Mouse (Mus musculus) stomach, embryonic 14.5 days (tissue): Measurements from ENCODE around the gene Osgepl1. TPM values are rescaled to one million over a fixed set of nuclear protein-coding genes. Genes with fewer than 3 reads are reported as not detected.
"Not testable (repeated sequence)": the region's sequence is repeated elsewhere in the genome, so short reads cannot be mapped to it uniquely, and the experiment has no call there.

Experiments used
- ATAC-seq: fragments of 200-750 bp; cut with Nextera tagmentation; 2 replicates; pipeline ENCODE4 v1.8.0; 2017; ENCODE audit warnings: low read depth, moderate TSS enrichment; ENCODE audit not compliant: insufficient number of reproducible peaks, insufficient read depth, low FRiP score
- H3K27ac ChIP-seq: fragments of 300-500 bp; sonication (generic); 2 replicates; pipeline ENCODE4 v1.5.1; 2014; ENCODE audit warnings: mild to moderate bottlenecking, low read length, moderate library complexity, mixed read lengths
- H3K27me3 ChIP-seq: fragments of 300-500 bp; sonication (generic); 2 replicates; pipeline ENCODE4 v1.6.1; 2014; ENCODE audit warnings: low read length, control low read depth, mixed read lengths; ENCODE audit not compliant: control insufficient read depth, insufficient read depth
- H3K36me3 ChIP-seq: fragments of 300-500 bp; sonication (generic); 2 replicates; pipeline ENCODE4 v1.6.1; 2014; ENCODE audit warnings: mild to moderate bottlenecking, control low read depth, low read length, moderate library complexity, mixed read lengths; ENCODE audit not compliant: control insufficient read depth, insufficient read depth
- H3K4me1 ChIP-seq: fragments of 300-500 bp; sonication (generic); 2 replicates; pipeline ENCODE4 v1.6.1; 2014; ENCODE audit warnings: low read length, control low read depth, mixed read lengths; ENCODE audit not compliant: control insufficient read depth, insufficient read depth
- H3K4me2 ChIP-seq: fragments of 300-500 bp; sonication (generic); replicated peaks from 2 replicates; pipeline ENCODE4 v1.6.1; 2014; ENCODE audit warnings: low read depth, low read length, control low read depth
- H3K4me3 ChIP-seq: fragments of 300-500 bp; sonication (generic); 2 replicates; pipeline ENCODE4 v1.5.1; 2014; ENCODE audit warnings: low read depth, low read length, control low read depth
- H3K9ac ChIP-seq: fragments of 300-500 bp; sonication (generic); replicated peaks from 2 replicates; pipeline ENCODE4 v1.6.1; 2014; ENCODE audit warnings: low read depth, mild to moderate bottlenecking, control low read depth, low read length, moderate library complexity, mixed read lengths
- H3K9me3 ChIP-seq: fragments of 300-500 bp; sonication (generic); 2 replicates; pipeline ENCODE4 v1.6.1; 2016; ENCODE audit warnings: low read depth, low read length, control low read depth; ENCODE audit not compliant: control insufficient read depth
- WGBS: fragments of 180-500 bp; shearing (Covaris S2); extraction: QIAGEN DNeasy Blood & Tissue Kit; methylation state at CpG from one replicate; pipeline ENCODE4 v1.1.7; 2014; 5-methylcytosine and 5-hydroxymethylcytosine counted together
- polyA plus RNA-seq: library from polyadenylated mRNA; unstranded; fragments of >200 nt; fragmentation: Nextera tagmentation; extraction: Ambion mirVana; gene quantifications from 2 replicates; pipeline ENCODE4 v1.2.1, GENCODE M21; 2014

Osgepl1 gene
- polyA plus RNA-seq, 1 experiment from 2014 or later, result 22.9 TPM

DNA sequence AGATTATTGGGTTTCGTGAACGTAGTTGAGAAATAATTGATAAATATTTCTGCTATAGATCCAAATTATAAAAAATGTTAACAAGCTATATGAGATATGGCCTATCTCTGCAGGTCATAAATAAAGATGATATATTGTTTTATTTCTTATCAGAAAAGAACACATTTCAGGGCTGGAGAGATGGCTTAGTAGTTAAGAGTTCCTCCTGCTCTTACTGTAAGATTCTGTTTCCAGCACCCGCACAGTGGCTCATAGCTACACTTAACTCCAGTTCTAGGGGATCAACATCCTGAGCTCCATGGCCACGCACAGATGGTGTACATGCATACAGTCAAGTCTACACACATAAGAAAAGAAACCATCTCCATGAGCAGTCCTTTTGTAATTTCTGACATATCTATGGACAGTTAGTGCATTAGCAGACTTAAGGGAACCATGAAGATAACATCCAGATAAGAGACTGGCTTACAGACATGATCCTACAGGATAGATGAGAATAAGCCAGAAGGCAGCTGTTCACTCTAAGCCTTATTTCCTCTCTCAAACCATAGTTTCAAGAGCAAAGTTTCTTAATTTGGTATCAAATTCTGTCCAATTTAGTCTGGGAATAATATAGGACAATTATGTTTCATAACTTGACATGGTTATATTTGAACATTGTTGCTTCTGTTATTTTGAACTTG, 8.4 kb downstream of the Osgepl1 start:
- H3K9ac ChIP-seq, result no peak overlapping the region
- no peaks in the 10 kb centered on the region for H3K9me3 ChIP-seq
- WGBS, result 95% methylated on average over 4 of the region's 4 CpGs
- no peak overlapping the region for H3K4me2 ChIP-seq
- ATAC-seq, result no peak
- H3K27me3 ChIP-seq, result no peaks in the 10 kb centered on the region
- H3K4me1 ChIP-seq, result no peaks in the 10 kb centered on the region
- H3K36me3 ChIP-seq, result peaks cover 9% of the 10 kb centered on the region
- no peak overlapping the region for H3K27ac ChIP-seq
- H3K4me3 ChIP-seq, result no peak overlapping the region

DNA sequence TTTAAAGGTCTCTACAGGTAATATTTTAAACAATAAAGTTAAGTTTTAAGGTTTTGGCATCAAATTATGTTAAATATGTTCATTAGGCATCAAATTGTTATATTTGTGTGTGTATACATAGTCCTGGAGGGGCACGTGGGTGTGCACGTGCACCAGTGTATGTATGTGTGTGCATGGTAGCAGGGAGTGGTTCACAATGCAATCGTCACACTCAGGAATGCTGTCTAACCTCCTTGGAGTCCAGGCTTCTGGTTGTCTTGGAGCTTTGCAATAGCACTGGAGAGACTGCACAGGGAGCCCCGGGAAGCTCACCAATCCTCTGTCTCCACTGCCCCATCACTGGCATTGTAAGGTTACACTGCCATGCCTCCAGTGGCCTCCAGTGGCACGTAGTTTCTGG, 9.8 kb downstream of the Osgepl1 start:
- no peak for ATAC-seq
- H3K9ac ChIP-seq, result no peak overlapping the region
- no peaks in the 10 kb centered on the region for H3K9me3 ChIP-seq
- no peaks in the 10 kb centered on the region for H3K27me3 ChIP-seq
- 89% methylated on average over 5 of the region's 5 CpGs for WGBS
- H3K27ac ChIP-seq, result no peak overlapping the region
- peaks cover 3% of the 10 kb centered on the region; the same call in 1 of the 2 replicates for H3K36me3 ChIP-seq
- no peaks in the 10 kb centered on the region for H3K4me1 ChIP-seq
- no peak overlapping the region for H3K4me2 ChIP-seq
- no peak overlapping the region for H3K4me3 ChIP-seq

DNA sequence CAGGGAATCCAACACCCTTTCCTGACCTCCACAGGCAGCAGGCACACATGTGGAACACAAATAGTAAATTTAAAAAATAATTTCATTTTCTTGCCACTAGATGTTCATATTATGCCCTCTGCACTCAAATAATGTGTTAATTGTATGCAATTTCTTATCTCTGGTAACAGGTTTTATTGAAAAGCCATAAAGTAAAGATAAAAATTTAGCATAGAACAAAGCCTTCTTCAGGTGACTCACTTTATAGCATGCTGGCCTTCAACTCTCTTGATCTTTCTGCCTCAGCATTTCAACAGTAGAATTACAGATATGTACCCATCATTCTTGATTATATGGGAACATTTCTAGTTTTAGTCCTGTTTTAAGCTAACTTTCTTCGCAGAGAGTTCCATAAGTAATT, 10.9 kb downstream of the Osgepl1 start:
- Histone ChIP-seq H3K9ac (no peak overlapping the region), H3K27me3 (no peaks in the 10 kb centered on the region), H3K27ac (no peak overlapping the region), H3K4me2 (no peak overlapping the region), H3K4me1 (no peaks in the 10 kb centered on the region), H3K36me3 (no peaks in the 10 kb centered on the region), H3K4me3 (no peak overlapping the region), H3K9me3 (no peaks in the 10 kb centered on the region)
- no peak for ATAC-seq
- WGBS, result 91% methylated on average over 1 of the region's 1 CpGs

DNA sequence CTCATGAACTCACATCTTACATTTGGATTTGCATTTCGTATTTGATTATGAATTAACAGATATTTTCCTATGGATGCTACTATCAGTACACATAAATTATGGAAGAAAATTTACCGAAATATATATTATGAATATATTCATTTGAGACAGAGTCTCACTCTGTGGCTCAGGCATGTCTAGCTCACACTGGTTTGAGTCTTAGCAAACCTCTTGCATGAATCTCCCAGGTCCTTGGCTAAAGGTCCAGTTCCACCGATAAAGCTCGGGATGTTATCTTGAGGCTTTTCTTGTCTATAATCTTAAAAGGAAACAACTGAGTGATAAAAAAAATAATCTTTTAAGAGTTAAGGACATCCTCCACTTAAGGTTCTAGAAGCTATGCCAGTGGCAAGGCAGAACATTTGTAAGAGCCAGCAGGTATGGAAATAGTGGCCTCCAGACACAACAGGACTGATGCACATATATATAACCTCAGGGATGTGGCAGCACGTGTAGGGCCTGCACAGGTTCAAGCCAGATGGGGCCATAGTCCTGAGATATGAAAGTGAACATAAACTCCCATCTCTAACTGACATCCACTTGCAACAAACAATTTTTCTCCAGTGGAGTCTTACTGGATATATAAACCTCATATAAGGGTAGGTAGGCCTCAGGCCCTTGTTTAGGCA, 11.5 kb downstream of the Osgepl1 start:
- H3K4me1 ChIP-seq, result no peaks in the 10 kb centered on the region
- H3K27me3 ChIP-seq, result no peaks in the 10 kb centered on the region
- H3K36me3 ChIP-seq, result no peaks in the 10 kb centered on the region
- no peak overlapping the region for H3K4me2 ChIP-seq
- H3K27ac ChIP-seq, result no peak overlapping the region
- no peaks in the 10 kb centered on the region for H3K9me3 ChIP-seq
- no peak for ATAC-seq
- H3K4me3 ChIP-seq, result no peak overlapping the region
- WGBS, result 90% methylated on average over 5 of the region's 5 CpGs
- no peak overlapping the region for H3K9ac ChIP-seq

DNA sequence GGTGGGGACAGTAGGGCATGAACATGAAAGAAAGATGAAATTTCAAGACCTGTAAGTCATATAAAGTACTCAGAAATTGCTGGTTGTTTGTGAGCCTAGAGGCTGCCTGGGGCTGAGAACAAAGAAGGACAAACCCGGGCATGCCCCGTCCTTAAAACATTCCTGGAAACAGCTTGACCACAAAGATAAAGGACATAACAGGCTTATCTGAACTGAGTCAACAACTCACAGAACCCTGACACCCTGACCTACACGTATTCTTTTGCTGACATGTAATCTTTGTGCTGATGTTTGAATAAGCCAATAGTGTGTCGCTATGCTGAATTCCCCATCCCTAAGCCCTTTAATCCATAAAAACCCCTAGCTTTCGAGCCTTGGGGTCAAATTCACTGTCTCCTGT, 20.1 kb downstream of the Osgepl1 start:
- not testable (repeated sequence) for ATAC-seq

DNA sequence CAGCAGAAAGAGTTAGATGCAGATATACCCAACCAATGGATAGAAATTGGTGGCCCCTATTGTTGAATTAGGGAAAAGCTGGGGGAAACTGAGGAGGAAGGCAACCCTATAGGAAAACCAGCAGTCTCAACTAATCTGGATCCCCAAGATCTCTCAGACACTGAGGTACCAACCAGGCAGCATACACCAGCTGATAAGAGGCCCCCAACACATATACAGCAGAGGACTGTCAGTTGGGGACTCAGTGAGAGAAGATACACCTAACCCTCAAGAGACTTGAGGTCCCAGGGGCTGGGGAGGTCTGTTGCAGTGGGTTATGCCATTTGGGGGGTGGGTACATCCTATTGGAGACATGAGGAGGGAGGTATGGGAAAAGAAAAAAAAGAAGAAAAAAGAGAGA, 22.0 kb downstream of the Osgepl1 start:
- Histone ChIP-seq H3K36me3 (no peaks in the 10 kb centered on the region), H3K27ac (no peak overlapping the region), H3K4me3 (no peak overlapping the region), H3K4me1 (no peaks in the 10 kb centered on the region), H3K4me2 (no peak overlapping the region), H3K27me3 (no peaks in the 10 kb centered on the region), H3K9ac (no peak overlapping the region), H3K9me3 (no peaks in the 10 kb centered on the region)
- no peak for ATAC-seq

More for the DNA sequence above, 20.1 kb downstream of the Osgepl1 start:
- H3K4me3 ChIP-seq, H3K4me1 ChIP-seq, H3K36me3 ChIP-seq, H3K9ac ChIP-seq, H3K4me2 ChIP-seq, H3K27me3 ChIP-seq, H3K27ac ChIP-seq, H3K9me3 ChIP-seq: not testable (repeated sequence)
- WGBS, result 66% methylated on average over 5 of the region's 5 CpGs

DNA sequence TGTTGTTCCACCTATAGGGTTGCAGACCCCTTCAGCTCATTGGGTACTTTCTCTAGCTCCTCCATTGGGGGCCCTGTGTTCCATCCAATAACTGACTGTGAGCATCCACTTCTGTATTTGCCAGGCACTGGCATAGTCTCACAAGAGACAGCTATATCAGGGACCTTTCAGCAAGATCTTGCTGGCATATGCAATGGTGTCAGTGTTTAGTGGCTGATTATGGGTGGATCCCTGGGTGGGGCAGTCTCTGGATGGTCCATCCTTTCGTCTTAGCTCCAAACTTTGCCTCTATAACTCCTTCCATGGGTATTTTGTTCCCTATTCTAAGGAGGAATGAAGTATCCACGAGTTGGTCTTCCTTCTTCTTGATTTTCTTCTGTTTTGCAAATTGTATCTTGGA, 24.0 kb downstream of the Osgepl1 start:
- WGBS, result 75% methylated on average over 2 of the region's 2 CpGs
- H3K27me3 ChIP-seq, H3K27ac ChIP-seq, H3K9ac ChIP-seq, H3K4me3 ChIP-seq, H3K9me3 ChIP-seq, H3K4me1 ChIP-seq, H3K4me2 ChIP-seq, ATAC-seq, H3K36me3 ChIP-seq: not testable (repeated sequence)

DNA sequence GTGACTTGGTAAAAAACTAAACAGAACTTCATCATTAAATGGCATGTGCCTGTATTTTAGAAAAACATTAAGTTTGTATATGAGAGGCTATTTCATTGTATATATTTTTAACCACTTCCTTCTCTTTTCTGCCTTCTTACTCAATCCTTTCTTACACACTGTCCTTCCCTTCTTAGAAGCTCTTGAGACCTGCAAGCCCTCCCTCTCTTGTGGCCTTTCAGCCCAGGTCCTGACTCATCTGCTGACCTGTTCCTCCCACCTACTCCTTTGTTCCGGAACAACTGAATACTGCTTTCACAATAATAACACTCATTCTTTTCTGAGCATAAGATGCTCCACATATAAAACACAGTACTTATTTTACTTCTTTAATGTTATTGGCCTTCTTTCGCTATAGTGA, 27.6 kb downstream of the Osgepl1 start:
- peaks cover 17% of the 10 kb centered on the region for H3K36me3 ChIP-seq
- H3K27me3 ChIP-seq, result no peaks in the 10 kb centered on the region
- H3K27ac ChIP-seq, result no peak overlapping the region
- 96% methylated on average over 2 of the region's 2 CpGs for WGBS
- no peak for ATAC-seq
- H3K9ac ChIP-seq, result no peak overlapping the region
- H3K4me2 ChIP-seq, result no peak overlapping the region
- no peak overlapping the region for H3K4me3 ChIP-seq
- no peaks in the 10 kb centered on the region for H3K4me1 ChIP-seq
- H3K9me3 ChIP-seq, result peaks cover 4% of the 10 kb centered on the region; the same call in 1 of the 2 replicates
